Mouse (Mus musculus) forebrain, embryonic 10.5 days (tissue): ENCODE data around the gene Gm37240. TPM values are rescaled to one million over a fixed set of nuclear protein-coding genes. Genes with fewer than 3 reads are reported as not detected.

Experiments
- DNase-seq: peaks from one replicate; pipeline ENCODE4 v3.0.0-alpha.2; 2017; ENCODE audit warnings: low spot score; ENCODE audit errors: extremely low spot score
- H3K27ac ChIP-seq: fragments of 300-500 bp; sonication (generic); 2 replicates; pipeline ENCODE4 v1.5.1; 2016; ENCODE audit warnings: mild to moderate bottlenecking
- H3K27me3 ChIP-seq: fragments of 300-500 bp; sonication (generic); 2 replicates; pipeline ENCODE4 v1.6.1; 2016; ENCODE audit warnings: mild to moderate bottlenecking; ENCODE audit not compliant: poor library complexity, severe bottlenecking
- H3K36me3 ChIP-seq: fragments of 300-500 bp; sonication (generic); replicated peaks from 2 replicates; pipeline ENCODE4 v1.6.1; 2016; ENCODE audit warnings: mild to moderate bottlenecking, moderate library complexity
- H3K4me1 ChIP-seq: fragments of 300-500 bp; sonication (generic); 2 replicates; pipeline ENCODE4 v1.6.1; 2016
- H3K4me3 ChIP-seq: fragments of 300-500 bp; sonication (generic); 2 replicates; pipeline ENCODE4 v1.5.1; 2016; ENCODE audit warnings: mild to moderate bottlenecking, moderate library complexity
- H3K9me3 ChIP-seq: fragments of 300-500 bp; sonication (generic); 2 replicates; pipeline ENCODE4 v1.6.1; 2016; ENCODE audit warnings: mild to moderate bottlenecking, moderate library complexity
- WGBS: fragments of 180-500 bp; shearing (Covaris S2); methylation state at CpG from one replicate; pipeline ENCODE4 v1.1.7; 2016; 5-methylcytosine and 5-hydroxymethylcytosine counted together
- polyA plus RNA-seq: library from polyadenylated mRNA; unstranded; fragments of >200 nt; fragmentation: Nextera tagmentation; extraction: Ambion mirVana; gene quantifications from 2 replicates; pipeline ENCODE4 v1.2.1, GENCODE M21; 2016

Gene Gm37240
- polyA plus RNA-seq, 1 experiment from 2014 or later: 0.77 TPM

GRCm38 (mm10) chr3:84540640-84541039, 1346.7 kb downstream of the Gm37240 start:
- Histone ChIP-seq H3K4me1 (peaks cover 15% of the 10 kb centered on the region), H3K27me3 (no peaks in the 10 kb centered on the region), H3K9me3 (no peaks in the 10 kb centered on the region), H3K36me3 (no peaks in the 10 kb centered on the region), H3K27ac (no peak overlapping the region), H3K4me3 (no peak overlapping the region)
- DNase-seq: no peak

- no peaks in the 10 kb centered on the region for H3K9me3 ChIP-seq
These were observed 1350.3 kb downstream of the Gm37240 start for GRCm38 (mm10) chr3:84536987-84537386.

GRCm38 (mm10) chr3:84533227-84533626, 1354.1 kb downstream of the Gm37240 start:
- Histone ChIP-seq H3K9me3 (no peaks in the 10 kb centered on the region), H3K27me3 (no peaks in the 10 kb centered on the region), H3K4me1 (no peaks in the 10 kb centered on the region), H3K4me3 (no peak overlapping the region), H3K27ac (no peak overlapping the region), H3K36me3 (no peaks in the 10 kb centered on the region)
- WGBS: 84% methylated on average over 5 of the region's 5 CpGs
- DNase-seq: no peak

More at GRCm38 (mm10) chr3:84536987-84537386, 1350.3 kb downstream of the Gm37240 start:
- 91% methylated on average over 6 of the region's 6 CpGs for WGBS
- H3K4me3 ChIP-seq: no peak overlapping the region
- H3K27me3 ChIP-seq: no peaks in the 10 kb centered on the region
- peaks cover 15% of the 10 kb centered on the region for H3K4me1 ChIP-seq
- no peaks in the 10 kb centered on the region for H3K36me3 ChIP-seq
- no peak for DNase-seq
- H3K27ac ChIP-seq: no peak overlapping the region

- Histone ChIP-seq H3K4me3 (no peak overlapping the region), H3K27me3 (no peaks in the 10 kb centered on the region), H3K4me1 (0 out of 2 replicates have a peak, but pooled peaks cover 7% of the 10 kb centered on the region), H3K9me3 (no peaks in the 10 kb centered on the region), H3K36me3 (peaks cover 10% of the 10 kb centered on the region; the same call in 1 of the 2 replicates), H3K27ac (no peak overlapping the region)
- no peak for DNase-seq
- 83% methylated on average over 2 of the region's 2 CpGs for WGBS
These were observed 1358.3 kb downstream of the Gm37240 start for GRCm38 (mm10) chr3:84529021-84529420.

- Histone ChIP-seq H3K36me3 (peaks cover 10% of the 10 kb centered on the region; the same call in 1 of the 2 replicates), H3K9me3 (no peaks in the 10 kb centered on the region), H3K27ac (no peak overlapping the region), H3K4me1 (0 out of 2 replicates have a peak, but pooled peaks cover 7% of the 10 kb centered on the region), H3K27me3 (no peaks in the 10 kb centered on the region), H3K4me3 (no peak overlapping the region)
- no peak for DNase-seq
- WGBS: 84% methylated on average over 1 of the region's 1 CpGs
These were observed 1362.4 kb downstream of the Gm37240 start for GRCm38 (mm10) chr3:84524952-84525351.

GRCm38 (mm10) chr3:84516163-84516562, 1371.2 kb downstream of the Gm37240 start:
- no peaks in the 10 kb centered on the region for H3K9me3 ChIP-seq
- H3K27me3 ChIP-seq: no peaks in the 10 kb centered on the region
- H3K27ac ChIP-seq: no peak overlapping the region
- peaks cover 4% of the 10 kb centered on the region for H3K36me3 ChIP-seq
- peaks cover 10% of the 10 kb centered on the region for H3K4me1 ChIP-seq
- 96% methylated on average over 3 of the region's 3 CpGs for WGBS
- no peak for DNase-seq
- no peak overlapping the region for H3K4me3 ChIP-seq

GRCm38 (mm10) chr3:84512774-84513515, 1374.4 kb downstream of the Gm37240 start:
- Histone ChIP-seq H3K36me3 (0 out of 2 replicates have a peak, but pooled peaks cover 3% of the 10 kb centered on the region), H3K27me3 (no peaks in the 10 kb centered on the region), H3K4me3 (no peak overlapping the region), H3K27ac (no peak overlapping the region), H3K4me1 (peaks cover 10% of the 10 kb centered on the region), H3K9me3 (no peaks in the 10 kb centered on the region)
- no peak for DNase-seq
- WGBS: 78% methylated on average over 6 of the region's 6 CpGs

- DNase-seq: no peak
- Histone ChIP-seq H3K36me3 (peaks cover 12% of the 10 kb centered on the region), H3K27me3 (no peaks in the 10 kb centered on the region), H3K9me3 (no peaks in the 10 kb centered on the region), H3K27ac (no peak overlapping the region), H3K4me1 (peaks cover 19% of the 10 kb centered on the region), H3K4me3 (no peak overlapping the region)
- WGBS: 88% methylated on average over 4 of the region's 4 CpGs
These were observed 1382.1 kb downstream of the Gm37240 start for GRCm38 (mm10) chr3:84505193-84505592.

GRCm38 (mm10) chr3:84504291-84504690, 1383.0 kb downstream of the Gm37240 start:
- H3K27ac ChIP-seq: no peak overlapping the region
- H3K36me3 ChIP-seq: peaks cover 12% of the 10 kb centered on the region
- no peaks in the 10 kb centered on the region for H3K27me3 ChIP-seq
- no peaks in the 10 kb centered on the region for H3K9me3 ChIP-seq
- WGBS: 95% methylated on average over 8 of the region's 8 CpGs
- no peak for DNase-seq
- H3K4me3 ChIP-seq: no peak overlapping the region
- H3K4me1 ChIP-seq: peaks cover 21% of the 10 kb centered on the region

GRCm38 (mm10) chr3:84502101-84502500, 1385.2 kb downstream of the Gm37240 start:
- DNase-seq: no peak
- Histone ChIP-seq H3K27me3 (no peaks in the 10 kb centered on the region), H3K4me3 (no peak overlapping the region), H3K9me3 (no peaks in the 10 kb centered on the region), H3K27ac (no peak overlapping the region), H3K4me1 (peaks cover 21% of the 10 kb centered on the region), H3K36me3 (peaks cover 12% of the 10 kb centered on the region)
- 73% methylated on average over 2 of the region's 2 CpGs for WGBS

- no peak for DNase-seq
- Histone ChIP-seq H3K36me3 (peaks cover 15% of the 10 kb centered on the region), H3K4me3 (no peak overlapping the region), H3K4me1 (peaks cover 21% of the 10 kb centered on the region), H3K9me3 (no peaks in the 10 kb centered on the region), H3K27ac (no peak overlapping the region), H3K27me3 (no peaks in the 10 kb centered on the region)
- 75% methylated on average over 10 of the region's 10 CpGs for WGBS
These were observed 1386.8 kb downstream of the Gm37240 start for GRCm38 (mm10) chr3:84500491-84500890.

GRCm38 (mm10) chr3:84497718-84498117, 1389.6 kb downstream of the Gm37240 start:
- H3K27me3 ChIP-seq: no peaks in the 10 kb centered on the region
- H3K27ac ChIP-seq: no peak overlapping the region
- no peaks in the 10 kb centered on the region for H3K9me3 ChIP-seq
- H3K4me1 ChIP-seq: peaks cover 21% of the 10 kb centered on the region
- H3K4me3 ChIP-seq: no peak overlapping the region
- 83% methylated on average over 11 of the region's 11 CpGs for WGBS
- peaks cover 13% of the 10 kb centered on the region for H3K36me3 ChIP-seq
- no peak for DNase-seq

GRCm38 (mm10) chr3:84492657-84493056, 1394.7 kb downstream of the Gm37240 start:
- no peak for DNase-seq
- H3K27me3 ChIP-seq: no peaks in the 10 kb centered on the region
- no peak overlapping the region for H3K4me3 ChIP-seq
- WGBS: 96% methylated on average over 8 of the region's 8 CpGs
- H3K36me3 ChIP-seq: peaks cover 21% of the 10 kb centered on the region
- H3K27ac ChIP-seq: no peak overlapping the region
- peaks cover 19% of the 10 kb centered on the region for H3K4me1 ChIP-seq
- no peaks in the 10 kb centered on the region for H3K9me3 ChIP-seq
